Mouse (Mus musculus): Measurements from ENCODE around the gene Sh2d2a. TPM values are rescaled to one million over a fixed set of nuclear protein-coding genes. Genes with fewer than 3 reads are reported as not detected.
A peak's percentile ranks its signal among the peaks of the same experiment; 100 is the strongest.
"Not testable (repeated sequence)": the region's sequence is repeated elsewhere in the genome, so short reads cannot be mapped to it uniquely, and the experiment has no call there.

Sh2d2a gene
- polyA plus RNA-seq, 1 experiment from 2014 or later = not detected

- H3K27me3 ChIP-seq (ENCODE audit: control insufficient read depth, insufficient read depth, low read depth, low read length) = no peaks in the 10 kb centered on the region
- no peak for ATAC-seq
- H3K36me3 ChIP-seq (ENCODE audit: control insufficient read depth, insufficient read depth, low read length) = no peaks in the 10 kb centered on the region
- H3K9me3 ChIP-seq (replicated peaks; ENCODE audit: control insufficient read depth, low read length, poor library complexity, severe bottlenecking) = no peaks in the 10 kb centered on the region
- no peak overlapping the region for H3K4me2 ChIP-seq (ENCODE audit: low read length)
- H3K4me1 ChIP-seq (ENCODE audit: control insufficient read depth, insufficient read depth, low read length) = no peaks in the 10 kb centered on the region
- no peak overlapping the region for H3K27ac ChIP-seq (ENCODE audit: low read length)
- no peak overlapping the region for H3K4me3 ChIP-seq (ENCODE audit: low read depth, low read length)
- no peak overlapping the region for H3K9ac ChIP-seq (ENCODE audit: low read depth, low read length)
- WGBS = 58% methylated on average over 4 of the region's 4 CpGs
These were observed 369 bp upstream of the Sh2d2a start for GRCm38 (mm10) chr3:87846186-87846585.

GRCm38 (mm10) chr3:87847680-87848079, 1.1 kb downstream of the Sh2d2a start:
- no peaks in the 10 kb centered on the region for H3K27me3 ChIP-seq (ENCODE audit: control insufficient read depth, insufficient read depth, low read depth, low read length)
- H3K4me1 ChIP-seq (ENCODE audit: control insufficient read depth, insufficient read depth, low read length) = no peaks in the 10 kb centered on the region
- 88% methylated on average over 5 of the region's 5 CpGs for WGBS
- no peaks in the 10 kb centered on the region for H3K36me3 ChIP-seq (ENCODE audit: control insufficient read depth, insufficient read depth, low read length)
- H3K9ac ChIP-seq (ENCODE audit: low read depth, low read length) = no peak overlapping the region
- no peaks in the 10 kb centered on the region for H3K9me3 ChIP-seq (replicated peaks; ENCODE audit: control insufficient read depth, low read length, poor library complexity, severe bottlenecking)
- ATAC-seq = no peak
- no peak overlapping the region for H3K4me3 ChIP-seq (ENCODE audit: low read depth, low read length)
- no peak overlapping the region for H3K27ac ChIP-seq (ENCODE audit: low read length)
- no peak overlapping the region for H3K4me2 ChIP-seq (ENCODE audit: low read length)

DNA sequence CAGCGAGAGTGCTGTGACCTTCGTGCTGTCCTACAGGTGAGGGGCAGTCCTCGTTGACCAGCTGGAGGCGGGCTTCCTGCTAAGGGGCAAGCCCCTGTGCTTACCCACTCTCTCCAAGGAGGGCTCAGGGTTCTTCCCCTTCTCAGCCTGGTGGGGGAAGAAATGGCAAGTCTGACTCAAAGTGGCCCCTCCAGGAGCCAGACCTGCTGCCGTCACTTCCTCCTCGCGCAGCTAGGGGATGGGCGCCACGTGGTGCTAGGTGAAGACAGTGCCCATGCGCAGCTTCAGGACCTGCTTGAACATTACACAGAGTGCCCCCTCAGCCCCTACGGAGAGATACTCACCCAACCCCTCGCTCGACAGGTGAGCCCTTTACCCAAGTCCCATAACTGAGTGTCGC, 2.6 kb downstream of the Sh2d2a start:
- no peaks in the 10 kb centered on the region for H3K36me3 ChIP-seq (ENCODE audit: control insufficient read depth, insufficient read depth, low read length)
- H3K27me3 ChIP-seq (ENCODE audit: control insufficient read depth, insufficient read depth, low read depth, low read length) = no peaks in the 10 kb centered on the region
- no peaks in the 10 kb centered on the region for H3K9me3 ChIP-seq (replicated peaks; ENCODE audit: control insufficient read depth, low read length, poor library complexity, severe bottlenecking)
- WGBS = 84% methylated on average over 14 of the region's 14 CpGs
- H3K4me2 ChIP-seq (ENCODE audit: low read length) = no peak overlapping the region
- no peak overlapping the region for H3K9ac ChIP-seq (ENCODE audit: low read depth, low read length)
- peaks cover 2% of the 10 kb centered on the region; the same call in 1 of the 2 replicates for H3K4me1 ChIP-seq (ENCODE audit: control insufficient read depth, insufficient read depth, low read length)
- H3K27ac ChIP-seq (ENCODE audit: low read length) = no peak overlapping the region
- H3K4me3 ChIP-seq (ENCODE audit: low read depth, low read length) = no peak overlapping the region
- no peak for ATAC-seq

- Histone ChIP-seq H3K4me1 (ENCODE audit: control insufficient read depth, insufficient read depth, low read length) (peaks cover 2% of the 10 kb centered on the region; the same call in 1 of the 2 replicates), H3K9ac (ENCODE audit: low read depth, low read length) (no peak overlapping the region), H3K27me3 (ENCODE audit: control insufficient read depth, insufficient read depth, low read depth, low read length) (no peaks in the 10 kb centered on the region), H3K4me2 (ENCODE audit: low read length) (no peak overlapping the region), H3K4me3 (ENCODE audit: low read depth, low read length) (no peak overlapping the region), H3K36me3 (ENCODE audit: control insufficient read depth, insufficient read depth, low read length) (peaks cover 21% of the 10 kb centered on the region), H3K27ac (ENCODE audit: low read length) (peak overlapping the region; percentile 28; the same call in 1 of the 2 replicates), H3K9me3 (replicated peaks; ENCODE audit: control insufficient read depth, low read length, poor library complexity, severe bottlenecking) (no peaks in the 10 kb centered on the region)
- ATAC-seq = no peak
- 77% methylated on average over 7 of the region's 7 CpGs for WGBS
These were observed 8.4 kb downstream of the Sh2d2a start for GRCm38 (mm10) chr3:87854795-87855568.

DNA sequence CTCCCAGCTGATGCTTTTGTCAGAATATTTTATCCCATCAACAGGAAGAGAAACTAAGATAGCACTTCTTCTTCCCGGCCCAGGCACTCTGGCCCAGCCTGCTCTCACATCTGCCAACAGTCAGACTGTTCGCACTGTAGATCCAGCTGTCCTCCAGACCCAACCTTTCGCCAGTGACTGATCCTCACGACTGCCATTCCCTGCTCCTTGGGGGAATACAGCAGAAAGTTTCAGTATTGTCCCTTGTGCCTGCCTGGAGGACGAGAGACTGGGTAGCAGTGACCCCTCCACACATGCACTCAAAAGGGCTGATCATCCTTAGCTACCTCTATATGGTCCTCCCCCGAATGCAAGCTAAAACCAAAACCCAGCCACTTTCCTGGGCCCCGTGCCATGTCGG, 9.4 kb downstream of the Sh2d2a start:
- H3K4me3 ChIP-seq (ENCODE audit: low read depth, low read length) = no peak overlapping the region
- 91% methylated on average over 8 of the region's 8 CpGs for WGBS
- no peak for ATAC-seq

GRCm38 (mm10) chr3:87857666-87858065, 11.1 kb downstream of the Sh2d2a start:
- WGBS = 92% methylated on average over 8 of the region's 8 CpGs
- no peak overlapping the region for H3K4me2 ChIP-seq (ENCODE audit: low read length)
- no peak overlapping the region for H3K4me3 ChIP-seq (ENCODE audit: low read depth, low read length)
- peaks cover 32% of the 10 kb centered on the region for H3K36me3 ChIP-seq (ENCODE audit: control insufficient read depth, insufficient read depth, low read length)
- H3K4me1 ChIP-seq (ENCODE audit: control insufficient read depth, insufficient read depth, low read length) = peaks cover 2% of the 10 kb centered on the region; the same call in 1 of the 2 replicates
- no peaks in the 10 kb centered on the region for H3K9me3 ChIP-seq (replicated peaks; ENCODE audit: control insufficient read depth, low read length, poor library complexity, severe bottlenecking)
- ATAC-seq = no peak
- H3K27ac ChIP-seq (ENCODE audit: low read length) = no peak overlapping the region
- no peaks in the 10 kb centered on the region for H3K27me3 ChIP-seq (ENCODE audit: control insufficient read depth, insufficient read depth, low read depth, low read length)
- H3K9ac ChIP-seq (ENCODE audit: low read depth, low read length) = no peak overlapping the region

More for the DNA sequence above, 9.4 kb downstream of the Sh2d2a start:
- Histone ChIP-seq H3K9ac (ENCODE audit: low read depth, low read length) (no peak overlapping the region), H3K9me3 (replicated peaks; ENCODE audit: control insufficient read depth, low read length, poor library complexity, severe bottlenecking) (no peaks in the 10 kb centered on the region), H3K27ac (ENCODE audit: low read length) (no peak overlapping the region), H3K4me1 (ENCODE audit: control insufficient read depth, insufficient read depth, low read length) (peaks cover 2% of the 10 kb centered on the region; the same call in 1 of the 2 replicates), H3K27me3 (ENCODE audit: control insufficient read depth, insufficient read depth, low read depth, low read length) (no peaks in the 10 kb centered on the region), H3K4me2 (ENCODE audit: low read length) (no peak overlapping the region), H3K36me3 (ENCODE audit: control insufficient read depth, insufficient read depth, low read length) (peaks cover 23% of the 10 kb centered on the region)

DNA sequence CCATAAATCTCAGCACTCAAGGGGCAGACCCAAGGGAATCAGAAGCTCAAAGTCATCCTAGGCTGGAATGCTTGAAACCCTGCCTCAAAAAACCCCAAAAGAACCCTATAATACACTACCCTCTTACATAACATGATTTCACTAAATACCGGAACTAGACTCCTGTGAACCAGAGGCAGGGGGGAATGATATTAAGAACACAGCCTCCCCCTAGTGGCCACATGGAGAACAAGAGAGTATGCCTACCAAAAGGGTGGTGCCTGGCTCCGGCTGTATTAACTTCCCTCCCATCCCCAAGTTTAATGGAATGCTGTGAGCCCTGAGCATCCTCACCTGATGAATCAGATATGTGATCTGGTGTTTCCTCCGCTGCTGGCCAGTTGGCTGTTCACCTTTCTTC, 13.3 kb downstream of the Sh2d2a start:
- H3K4me2 ChIP-seq (ENCODE audit: low read length) = no peak overlapping the region
- H3K9ac ChIP-seq (ENCODE audit: low read depth, low read length) = no peak overlapping the region
- H3K27ac ChIP-seq (ENCODE audit: low read length) = no peak overlapping the region
- no peaks in the 10 kb centered on the region for H3K4me1 ChIP-seq (ENCODE audit: control insufficient read depth, insufficient read depth, low read length)
- no peak overlapping the region for H3K4me3 ChIP-seq (ENCODE audit: low read depth, low read length)
- ATAC-seq = peak; percentile 70; the same call in 1 of the 2 replicates
- whole genome bisulfite sequencing = 24% methylated on average over 3 of the region's 3 CpGs
- no peaks in the 10 kb centered on the region for H3K9me3 ChIP-seq (replicated peaks; ENCODE audit: control insufficient read depth, low read length, poor library complexity, severe bottlenecking)
- no peaks in the 10 kb centered on the region for H3K27me3 ChIP-seq (ENCODE audit: control insufficient read depth, insufficient read depth, low read depth, low read length)
- H3K36me3 ChIP-seq (ENCODE audit: control insufficient read depth, insufficient read depth, low read length) = peaks cover 39% of the 10 kb centered on the region

- ATAC-seq = not testable (repeated sequence)
- H3K36me3 ChIP-seq (ENCODE audit: control insufficient read depth, insufficient read depth, low read length) = peaks cover 40% of the 10 kb centered on the region
- 93% methylated on average over 4 of the region's 4 CpGs for WGBS
These were observed 17.6 kb downstream of the Sh2d2a start for GRCm38 (mm10) chr3:87864111-87864510.

GRCm38 (mm10) chr3:87877730-87878129, 31.2 kb downstream of the Sh2d2a start:
- H3K9me3 ChIP-seq (replicated peaks; ENCODE audit: control insufficient read depth, low read length, poor library complexity, severe bottlenecking) = no peaks in the 10 kb centered on the region
- peaks cover 6% of the 10 kb centered on the region; the same call in 1 of the 2 replicates for H3K36me3 ChIP-seq (ENCODE audit: control insufficient read depth, insufficient read depth, low read length)
- WGBS = 90% methylated on average over 4 of the region's 4 CpGs
- H3K4me1 ChIP-seq (ENCODE audit: control insufficient read depth, insufficient read depth, low read length) = peaks cover 4% of the 10 kb centered on the region
- no peak overlapping the region for H3K9ac ChIP-seq (ENCODE audit: low read depth, low read length)
- H3K4me2 ChIP-seq (ENCODE audit: low read length) = no peak overlapping the region
- no peaks in the 10 kb centered on the region for H3K27me3 ChIP-seq (ENCODE audit: control insufficient read depth, insufficient read depth, low read depth, low read length)
- ATAC-seq = no peak
- H3K4me3 ChIP-seq (ENCODE audit: low read depth, low read length) = no peak overlapping the region
- no peak overlapping the region for H3K27ac ChIP-seq (ENCODE audit: low read length)

More at GRCm38 (mm10) chr3:87864111-87864510, 17.6 kb downstream of the Sh2d2a start:
- not testable (repeated sequence) for H3K27me3 ChIP-seq (ENCODE audit: control insufficient read depth, insufficient read depth, low read depth, low read length); H3K9ac ChIP-seq (ENCODE audit: low read depth, low read length); H3K4me3 ChIP-seq (ENCODE audit: low read depth, low read length); H3K4me1 ChIP-seq (ENCODE audit: control insufficient read depth, insufficient read depth, low read length); H3K4me2 ChIP-seq (ENCODE audit: low read length); H3K9me3 ChIP-seq (replicated peaks; ENCODE audit: control insufficient read depth, low read length, poor library complexity, severe bottlenecking); H3K27ac ChIP-seq (ENCODE audit: low read length)

Measured in midbrain, embryonic 16.5 days (tissue).